Mouse (Mus musculus): Measurements from ENCODE around the gene Fyttd1. TPM values are rescaled to one million over a fixed set of nuclear protein-coding genes. Genes with fewer than 3 reads are reported as not detected.

Fyttd1 gene
- total RNA-seq (2023): 10 to 100 TPM; 17.8 to 19.0 TPM

DNA sequence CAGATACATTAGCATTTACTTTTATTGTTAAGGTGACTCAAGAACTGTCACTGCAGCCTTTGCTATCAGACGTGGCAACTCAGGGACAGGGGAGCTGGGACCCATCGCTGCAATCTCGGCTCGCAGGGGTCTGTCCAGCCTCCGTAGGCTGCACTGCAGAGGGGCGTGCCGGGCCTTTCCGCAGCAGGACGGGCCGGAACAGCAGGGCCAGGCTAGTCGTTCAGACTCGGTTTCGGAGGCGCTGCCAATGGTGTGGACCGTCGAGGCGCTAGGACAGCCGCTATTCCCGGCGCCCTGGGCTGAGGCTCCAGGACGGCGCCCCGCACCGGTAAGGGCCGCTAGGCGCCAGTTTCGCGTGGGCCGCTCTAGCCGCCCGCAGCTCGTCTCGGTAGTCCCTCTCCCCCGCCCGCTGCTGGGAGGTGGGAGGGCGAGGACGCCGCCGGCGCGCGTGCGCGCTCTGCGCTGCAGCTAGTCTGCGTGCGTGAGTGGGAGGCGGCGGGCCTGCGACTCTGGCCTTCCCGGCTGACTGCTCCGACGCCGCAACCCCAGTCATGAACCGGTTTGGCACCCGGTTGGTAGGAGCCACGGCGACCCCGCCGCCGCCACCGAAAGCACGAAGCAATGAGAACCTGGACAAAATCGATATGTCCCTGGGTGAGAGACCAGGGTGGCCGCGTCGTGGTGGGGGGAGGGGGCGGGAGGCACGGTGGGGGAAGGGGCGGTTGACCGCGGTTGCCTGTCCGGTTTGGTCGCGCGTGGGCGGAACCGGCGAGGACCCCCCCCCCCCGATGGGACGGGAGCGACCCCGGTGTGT is at the start of gene Fyttd1, which contains the start of gene Rubcn:
Gene Fyttd1, plus strand, starts transcription at position 158 of the 814 bp plus-strand sequence.
Gene Rubcn, minus strand, starts transcription at position 424 of the 814 bp plus-strand sequence.

DNA sequence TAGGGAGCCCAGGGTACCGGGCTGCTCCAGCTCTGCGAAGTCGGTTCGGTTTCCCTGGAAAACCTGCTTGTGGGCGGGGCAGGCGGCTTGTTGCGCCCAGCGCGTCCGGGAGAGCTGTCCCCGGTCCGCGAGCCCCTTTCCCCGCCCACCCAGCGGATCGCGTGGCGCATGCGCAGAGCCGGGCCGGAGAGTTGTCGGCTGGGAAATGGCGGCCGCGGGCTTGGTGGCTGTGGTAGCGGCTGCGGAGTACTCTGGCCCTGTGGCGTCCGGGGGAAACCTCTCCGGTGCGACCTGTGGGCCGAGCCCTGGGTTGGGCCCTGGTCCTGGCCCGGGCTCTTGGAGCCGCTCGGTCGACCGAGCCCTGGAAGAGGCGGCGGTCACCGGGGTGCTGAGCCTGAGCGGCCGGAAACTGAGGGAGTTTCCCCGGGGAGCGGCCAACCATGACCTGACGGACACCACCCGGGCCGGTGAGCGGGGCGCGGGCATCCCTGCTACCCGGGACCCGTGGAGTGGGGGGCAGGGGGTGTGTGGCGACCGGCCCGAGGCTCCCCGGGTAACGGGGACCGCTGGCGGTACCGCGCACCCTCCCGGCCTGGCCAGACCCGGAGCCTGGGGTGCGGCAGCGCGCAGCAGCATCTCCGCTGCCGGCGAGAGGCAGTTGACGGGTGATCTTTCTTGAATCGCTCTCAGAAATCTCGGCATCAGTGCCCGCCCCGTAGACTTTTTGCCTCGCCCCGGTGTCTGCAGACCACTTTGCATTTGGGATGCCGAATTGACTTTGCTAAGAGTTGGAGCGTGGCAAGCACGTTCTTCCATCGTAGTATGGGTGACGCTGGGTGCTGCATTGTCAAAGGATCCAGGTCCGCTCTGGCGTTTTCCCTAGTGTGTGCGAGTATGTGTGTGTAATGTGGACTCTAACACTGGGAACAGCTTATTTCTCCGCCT is 36.9 kb downstream of the Fyttd1 start, which contains the start of gene Lrch3:
Gene Lrch3, plus strand, starts transcription at position 164 of the 945 bp plus-strand sequence.

Other genes starting within 250 kb of the Fyttd1 start
- gene Tnk2, start 233.6 kb upstream of the Fyttd1 start, total RNA-seq (2023): 10 to 100 TPM; 28.8 to 35.5 TPM
- gene Muc4, start 141.6 kb upstream of the Fyttd1 start, total RNA-seq (2023): not detected
- under 1 TPM; 0.13 to 0.20 TPM for gene Muc20, start 80.1 kb upstream of the Fyttd1 start, total RNA-seq (2023)
- not detected for gene Smbd1, start 67.0 kb upstream of the Fyttd1 start, total RNA-seq (2023)
- 10 to 100 TPM; 19.2 to 21.7 TPM for gene Rubcn, start 266 bp downstream of the Fyttd1 start, total RNA-seq (2023)
- gene Lrch3, start 36.6 kb downstream of the Fyttd1 start, total RNA-seq (2023): 10 to 100 TPM; 27.8 to 41.8 TPM
- gene Iqcg, start 178.7 kb downstream of the Fyttd1 start, total RNA-seq (2023): not detected
- gene Rpl35a, start 179.0 kb downstream of the Fyttd1 start, total RNA-seq (2023): 100 to 1,000 TPM; 381 to 384 TPM
- 1 to 10 TPM; 7.6 to 7.9 TPM for gene Lmln, start 185.0 kb downstream of the Fyttd1 start, total RNA-seq (2023)